Mouse (Mus musculus): ENCODE data around the gene Snrpb.

Gene Snrpb

GRCm38 (mm10) chr2:130143011-130143410 is 36.2 kb downstream of the Snrpb start:
- DNase-seq (ENCODE audit: low spot score in 2 of 2): no peak

GRCm38 (mm10) chr2:130129687-130130086 is 49.5 kb downstream of the Snrpb start:
- DNase-seq (ENCODE audit: low spot score in 2 of 2): no peak

GRCm38 (mm10) chr2:130126073-130126472 is 53.1 kb downstream of the Snrpb start:
- DNase-seq (ENCODE audit: low spot score in 2 of 2): no peak

- DNase-seq (ENCODE audit: low spot score in 2 of 2): no peak
Observed at GRCm38 (mm10) chr2:130125279-130126059, 53.7 kb downstream of the Snrpb start.

Data from frontal cortex, postnatal 36 days (tissue).